Mouse (Mus musculus): ENCODE measurements around the gene Olfr1206. TPM values are rescaled to one million over a fixed set of nuclear protein-coding genes. Genes with fewer than 3 reads are reported as not detected.

The Olfr1206 gene
- not detected for total RNA-seq (2022)

DNA sequence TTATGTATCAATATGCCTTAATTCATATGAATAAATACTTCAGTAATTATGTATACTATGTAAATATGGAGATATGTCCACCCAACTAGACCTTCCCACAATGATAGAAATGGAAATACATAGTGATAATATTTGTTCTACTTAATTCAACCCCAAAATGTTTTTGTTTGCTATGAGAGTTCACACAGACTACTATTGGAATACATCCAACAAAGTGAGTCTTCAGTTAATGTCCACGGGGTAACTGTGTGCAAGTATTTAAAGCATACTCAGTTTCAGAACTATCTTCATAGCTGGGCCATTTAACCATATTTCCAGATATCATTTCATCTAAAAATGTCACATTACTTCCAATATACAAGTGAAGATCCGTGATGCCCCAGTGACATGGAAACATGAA is at the start of gene Olfr1206:
Gene Olfr1206 (plus strand): TSS at position 301 of the 400 bp plus-strand sequence.
- DNase-seq (ENCODE audit: low spot score in 2 of 2): no peak

DNA sequence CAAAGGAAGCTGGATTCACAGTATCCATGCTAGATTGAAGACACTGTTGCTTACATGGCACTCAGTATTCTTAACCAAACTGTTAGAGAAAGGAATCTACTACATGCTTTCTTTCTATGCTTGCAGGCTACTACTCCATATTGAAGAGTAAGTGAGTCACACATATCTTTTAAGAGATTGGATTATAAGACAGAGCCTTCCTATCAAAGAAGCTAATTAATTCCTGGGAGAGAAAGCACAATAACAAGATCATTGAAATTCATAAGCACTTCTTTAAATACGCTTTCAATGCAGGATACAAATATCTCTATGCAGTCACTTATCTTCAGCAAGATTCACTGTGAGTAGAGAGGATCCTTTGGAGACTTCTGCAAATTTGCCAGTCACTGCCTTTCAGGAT is 48.8 kb upstream of the Olfr1206 start, which contains the start of gene Olfr1202:
Gene Olfr1202 (plus strand): TSS at position 301 of the 400 bp plus-strand sequence.
- no peak for DNase-seq (ENCODE audit: low spot score in 2 of 2)

DNA sequence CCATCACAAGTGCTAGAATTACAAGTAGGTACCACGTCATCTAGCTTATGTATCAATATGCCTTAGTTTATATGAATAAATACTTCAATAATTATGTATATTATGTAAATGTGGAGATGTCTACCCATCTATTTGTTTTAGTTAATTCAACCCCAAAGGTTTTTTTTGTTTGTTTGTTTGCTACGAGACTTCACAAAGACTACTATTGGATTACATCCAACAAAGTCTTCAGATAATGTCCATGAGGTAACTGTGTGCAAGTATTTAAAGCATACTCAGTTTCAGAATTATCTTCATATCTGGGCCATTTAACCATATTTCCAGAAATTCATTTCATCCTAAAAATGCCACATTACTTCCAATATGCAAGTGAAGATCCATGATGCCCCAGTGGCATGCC is 33.6 kb upstream of the Olfr1206 start, which contains the start of gene Olfr1205:
Gene Olfr1205 (plus strand): TSS at position 301 of the 400 bp plus-strand sequence.
- DNase-seq (ENCODE audit: low spot score in 2 of 2): no peak

DNA sequence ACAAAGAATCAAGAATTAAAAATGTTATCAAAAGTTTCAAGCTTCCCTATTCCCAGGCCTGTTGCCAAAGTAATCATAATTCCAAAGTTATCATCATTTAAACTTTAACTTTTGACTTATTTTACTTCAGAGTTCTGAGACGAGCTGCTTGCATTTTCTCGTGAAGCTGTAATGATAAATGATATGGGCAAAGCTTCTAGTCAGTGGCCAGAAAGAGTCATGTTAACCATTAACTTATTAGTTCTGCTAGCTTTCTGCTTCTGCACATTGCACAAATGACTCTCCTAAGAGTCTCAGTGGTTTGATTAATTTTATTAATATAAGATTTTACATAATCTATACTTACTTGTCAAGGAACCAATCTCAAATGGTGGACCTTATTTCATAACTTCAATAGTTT is 24.6 kb upstream of the Olfr1206 start:
- no peak for DNase-seq (ENCODE audit: low spot score in 2 of 2)

DNA sequence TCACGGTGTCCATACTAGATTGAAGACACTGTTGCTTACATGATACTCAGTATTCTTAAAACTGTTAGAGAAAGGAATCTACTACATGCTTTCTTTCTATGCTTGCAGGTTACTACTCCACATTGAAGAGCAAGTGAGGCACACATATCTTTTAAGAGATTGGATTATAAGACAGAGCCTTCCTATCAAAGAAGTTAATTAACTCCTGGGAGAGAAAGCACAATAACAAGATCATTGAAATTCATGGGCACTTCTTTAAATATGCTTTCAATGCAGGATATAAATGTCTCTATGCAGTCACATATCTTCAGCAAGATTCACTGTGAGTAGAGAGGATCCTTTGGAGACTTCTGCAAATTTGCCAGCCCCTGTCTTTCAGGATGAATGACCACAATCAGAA is 14.0 kb upstream of the Olfr1206 start, which contains the start of gene Olfr1204:
Gene Olfr1204 (plus strand): TSS at position 301 of the 400 bp plus-strand sequence.
- DNase-seq (ENCODE audit: low spot score in 2 of 2): no peak

DNA sequence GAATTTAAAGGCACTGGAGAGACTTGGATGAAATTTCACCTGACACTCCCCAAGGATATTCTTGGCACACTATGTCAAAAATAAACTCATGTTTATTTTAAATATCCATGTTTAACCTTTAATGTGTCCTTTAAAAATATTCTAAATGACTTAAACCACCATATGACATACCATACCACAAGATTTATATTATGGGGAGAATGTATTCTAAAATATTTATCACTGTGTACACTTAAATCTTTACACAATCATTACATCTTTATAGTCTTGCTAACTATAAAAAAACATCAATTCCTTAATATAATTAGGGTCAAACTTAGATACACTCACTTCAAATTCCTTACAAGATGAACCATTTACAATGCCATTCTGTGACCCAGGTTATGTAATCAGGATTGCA is 39.2 kb downstream of the Olfr1206 start, which contains the start of gene Olfr1208:
Gene Olfr1208 (minus strand): TSS at position 101 of the 400 bp plus-strand sequence.
- DNase-seq (ENCODE audit: low spot score in 2 of 2): no peak

DNA sequence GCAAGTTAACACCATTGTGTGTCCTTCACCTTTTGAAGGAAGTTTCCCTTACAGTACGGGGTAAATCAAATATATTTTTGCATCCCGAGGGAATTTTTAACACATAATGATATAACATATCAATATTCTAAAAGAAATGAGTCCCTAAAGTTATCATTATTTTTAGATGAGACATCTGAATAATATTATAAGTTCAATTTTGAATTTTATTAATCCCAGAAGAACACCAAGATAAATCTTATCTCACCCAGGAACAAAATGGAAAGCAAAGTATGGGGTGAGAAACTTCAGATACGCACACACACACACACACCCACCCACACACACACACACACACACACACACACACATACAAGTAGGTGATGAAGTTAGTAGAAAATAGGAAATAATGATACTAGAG is 52.0 kb downstream of the Olfr1206 start, which contains the start of gene Olfr1209:
Gene Olfr1209 (minus strand): TSS at position 101 of the 400 bp plus-strand sequence.
- no peak for DNase-seq (ENCODE audit: low spot score in 2 of 2)

Other genes starting within 250 kb of the Olfr1206 start
- gene Olfr1191-ps1, start 222.7 kb upstream of the Olfr1206 start, total RNA-seq (2022): under 1 TPM in 1 of 4 experiments, not detected in 3; 0.08 TPM
- gene Olfr1192-ps1, start 214.7 kb upstream of the Olfr1206 start, total RNA-seq (2022): not detected
- gene Olfr1193, start 187.6 kb upstream of the Olfr1206 start, total RNA-seq (2022): not detected
- gene Olfr1195, start 174.0 kb upstream of the Olfr1206 start, total RNA-seq (2022): not detected
- not detected for gene Olfr1196, start 158.6 kb upstream of the Olfr1206 start, total RNA-seq (2022)
- gene Olfr1197, start 130.9 kb upstream of the Olfr1206 start, total RNA-seq (2022): not detected
- gene Olfr1198, start 111.9 kb upstream of the Olfr1206 start, total RNA-seq (2022): not detected
- not detected for gene Olfr1199, start 102.8 kb upstream of the Olfr1206 start, total RNA-seq (2022)
- not detected for gene Olfr1200, start 92.7 kb upstream of the Olfr1206 start, total RNA-seq (2022)
- not detected for gene Olfr1201, start 70.2 kb upstream of the Olfr1206 start, total RNA-seq (2022)
- gene Olfr1202, start 48.7 kb upstream of the Olfr1206 start, total RNA-seq (2022): not detected
- not detected for gene Olfr1205, start 33.5 kb upstream of the Olfr1206 start, total RNA-seq (2022)
- gene Olfr1204, start 13.9 kb upstream of the Olfr1206 start, total RNA-seq (2022): not detected
- gene Olfr1208, start 39.1 kb downstream of the Olfr1206 start, total RNA-seq (2022): not detected
- gene Olfr1209, start 51.9 kb downstream of the Olfr1206 start, total RNA-seq (2022): not detected
- not detected for gene Olfr1211, start 74.9 kb downstream of the Olfr1206 start, total RNA-seq (2022)
- gene Olfr1212, start 90.7 kb downstream of the Olfr1206 start, total RNA-seq (2022): not detected
- gene Gm13762, start 117.0 kb downstream of the Olfr1206 start, total RNA-seq (2022): not detected
- not detected for gene Olfr1214, start 129.4 kb downstream of the Olfr1206 start, total RNA-seq (2022)
- gene Olfr1215, start 143.7 kb downstream of the Olfr1206 start, total RNA-seq (2022): not detected
- not detected for gene Olfr1216, start 155.1 kb downstream of the Olfr1206 start, total RNA-seq (2022)
- gene Olfr1217, start 168.8 kb downstream of the Olfr1206 start, total RNA-seq (2022): not detected
- not detected for gene Olfr1218, start 198.0 kb downstream of the Olfr1206 start, total RNA-seq (2022)
- gene Olfr1219, start 220.3 kb downstream of the Olfr1206 start, total RNA-seq (2022): not detected
- gene Olfr1220, start 243.6 kb downstream of the Olfr1206 start, total RNA-seq (2022): not detected